Mouse (Mus musculus) inflammation-experienced regulatory T-cells, adult 6 months (primary cell): ENCODE measurements around the gene Mettl23. TPM values are rescaled to one million over a fixed set of nuclear protein-coding genes. Genes with fewer than 3 reads are reported as not detected.

Experiments
- ATAC-seq: one replicate; pipeline ENCODE4 v1.8.0; 2017
- polyA plus RNA-seq, 3 experiments: library from polyadenylated mRNA; unstranded; fragments of 100-300 nt; shearing (Covaris generic); gene quantifications; one replicate each; pipeline ENCODE4 v1.2.1; 2017

Gene Mettl23
- polyA plus RNA-seq, result 100 to 1,000 TPM; 121 to 151 (median 145) TPM

GRCm38 (mm10) chr11:116843261-116844233 lies at the start of gene Mettl23, which contains the start of gene Jmjd6:
Gene Mettl23 (plus strand): TSS chr11:116843278.
Gene Jmjd6 (minus strand): TSS chr11:116843449.
- ATAC-seq, result peak; percentile 86

GRCm38 (mm10) chr11:116799364-116799763 lies 43.7 kb upstream of the Mettl23 start:
- no peak for ATAC-seq

DNA sequence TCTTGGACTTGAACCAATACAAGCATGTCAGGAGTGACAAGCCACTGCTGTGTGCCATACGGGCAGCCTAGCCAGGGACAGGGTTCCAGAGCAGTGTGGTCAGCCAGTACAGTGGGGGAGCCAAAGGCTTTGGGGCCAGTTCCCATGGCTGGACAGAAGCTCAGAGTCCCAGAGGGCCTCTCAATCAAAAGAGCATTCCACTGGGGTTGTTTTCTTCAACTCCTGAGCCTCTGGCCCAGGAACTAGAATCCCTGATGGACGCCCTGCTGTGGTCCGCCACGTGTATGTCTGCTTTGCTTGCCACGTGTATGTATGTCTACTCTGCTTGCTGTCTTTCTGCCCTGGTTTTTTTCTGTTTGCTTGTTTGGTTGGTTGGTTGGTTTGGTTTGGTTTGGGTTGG lies 42.0 kb upstream of the Mettl23 start:
- no peak for ATAC-seq

GRCm38 (mm10) chr11:116802709-116803108 lies 40.4 kb upstream of the Mettl23 start:
- ATAC-seq, result no peak

GRCm38 (mm10) chr11:116806136-116807071 lies 36.7 kb upstream of the Mettl23 start:
- ATAC-seq, result no peak

DNA sequence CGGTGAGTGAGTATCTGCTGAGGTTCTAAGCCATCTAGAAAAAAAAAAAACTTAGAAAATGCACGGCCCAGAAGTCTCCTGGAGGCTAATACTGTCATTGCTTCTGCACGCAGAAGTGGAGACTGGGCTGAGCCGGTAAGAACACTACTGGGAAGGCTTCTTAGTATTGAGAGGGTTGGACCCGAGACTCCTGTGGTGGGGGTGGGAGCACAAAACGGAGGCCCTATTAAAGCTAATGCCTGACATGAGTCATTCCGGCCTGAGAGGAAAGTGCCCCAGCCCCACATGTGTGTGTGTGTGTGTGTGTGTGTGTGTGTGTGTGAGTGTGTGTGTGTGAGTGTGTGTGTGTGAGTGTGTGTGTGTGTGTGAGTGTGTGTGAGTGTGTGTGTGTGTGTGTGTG lies 36.0 kb upstream of the Mettl23 start:
- ATAC-seq, result no peak

- no peak for ATAC-seq
Measured at GRCm38 (mm10) chr11:116807526-116807925, 35.6 kb upstream of the Mettl23 start.

DNA sequence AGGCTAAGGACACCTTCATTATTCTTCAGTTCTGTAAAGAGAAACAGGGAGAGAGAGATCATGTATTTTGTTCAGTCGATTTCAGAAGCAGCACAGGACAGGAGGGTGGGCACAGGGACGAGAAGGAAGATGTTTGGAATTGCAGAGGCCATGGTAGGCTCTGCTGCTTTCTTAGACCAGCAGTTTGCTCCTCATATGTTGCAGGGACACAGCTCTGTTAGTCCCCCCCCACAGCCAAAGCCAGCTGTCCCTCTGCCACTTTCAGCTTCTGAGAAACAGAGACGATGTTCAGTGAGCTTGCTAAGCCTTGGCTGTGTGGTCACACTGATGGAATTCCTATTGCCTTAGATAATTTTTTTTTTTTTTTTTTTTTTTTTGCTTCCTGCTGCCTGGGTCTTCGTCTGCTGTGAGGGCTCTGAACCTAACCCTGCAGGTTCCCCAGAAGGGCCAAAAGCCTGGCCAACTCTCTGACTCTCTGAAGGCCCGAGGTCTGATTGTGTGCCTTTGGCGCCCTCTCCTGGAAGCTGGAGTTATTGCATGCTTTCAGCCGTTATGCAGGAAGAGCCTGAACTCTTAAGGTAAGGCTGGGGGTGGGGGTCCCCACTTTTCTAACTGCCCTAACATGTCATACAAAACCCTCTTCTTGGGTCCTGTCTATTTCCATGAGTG lies 35.0 kb upstream of the Mettl23 start:
- ATAC-seq, result peak; percentile 39

DNA sequence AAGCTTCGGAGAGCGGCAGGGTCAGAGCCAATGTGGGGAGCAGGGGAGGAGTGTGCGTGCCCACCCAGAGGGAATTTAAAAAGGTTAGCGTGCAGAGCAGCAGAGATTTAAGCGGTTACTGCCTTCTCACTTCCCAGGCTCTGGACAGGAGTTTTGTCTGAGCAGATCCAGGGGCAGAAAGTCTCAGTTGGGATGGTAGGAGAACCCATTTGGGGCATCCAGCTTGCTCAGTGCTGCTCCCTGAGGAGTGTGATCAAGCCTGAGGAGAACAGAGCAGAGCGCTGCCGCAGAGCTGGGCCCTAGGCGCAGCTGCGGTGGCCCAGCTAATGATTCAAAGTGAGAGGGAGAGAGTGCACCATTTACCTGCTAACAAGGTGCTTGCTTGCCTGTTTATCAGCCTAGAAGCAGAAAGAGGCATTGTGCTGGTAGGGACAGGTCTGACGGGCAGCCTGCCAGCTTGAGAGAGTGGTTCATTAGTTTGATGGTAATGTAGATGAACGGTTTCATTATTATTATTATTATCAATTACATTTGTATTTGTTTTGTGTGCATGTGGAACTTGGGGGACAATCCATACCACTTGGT lies 34.2 kb upstream of the Mettl23 start:
- no peak for ATAC-seq

- peak; percentile 44 for ATAC-seq
Measured at GRCm38 (mm10) chr11:116809520-116809919, 33.6 kb upstream of the Mettl23 start.

DNA sequence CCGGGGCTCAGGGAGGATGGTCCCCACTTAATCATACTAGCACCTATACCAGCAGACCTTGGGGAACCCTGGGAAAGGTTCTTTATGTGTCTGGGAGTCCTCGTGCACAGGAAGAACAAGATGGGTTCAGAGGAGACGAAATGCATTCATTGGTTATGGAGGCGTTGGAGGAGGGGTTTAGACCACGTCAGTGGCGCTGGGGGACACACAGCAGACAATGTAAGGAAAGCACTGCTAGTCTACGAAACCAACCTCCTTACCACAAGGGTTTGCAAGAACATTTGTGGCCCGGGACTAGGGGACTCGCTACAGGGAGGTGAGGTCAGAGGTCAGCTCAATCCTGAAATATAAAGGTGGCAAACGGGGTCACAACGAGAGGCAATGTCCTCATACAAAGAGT lies 32.5 kb upstream of the Mettl23 start:
- ATAC-seq, result no peak

DNA sequence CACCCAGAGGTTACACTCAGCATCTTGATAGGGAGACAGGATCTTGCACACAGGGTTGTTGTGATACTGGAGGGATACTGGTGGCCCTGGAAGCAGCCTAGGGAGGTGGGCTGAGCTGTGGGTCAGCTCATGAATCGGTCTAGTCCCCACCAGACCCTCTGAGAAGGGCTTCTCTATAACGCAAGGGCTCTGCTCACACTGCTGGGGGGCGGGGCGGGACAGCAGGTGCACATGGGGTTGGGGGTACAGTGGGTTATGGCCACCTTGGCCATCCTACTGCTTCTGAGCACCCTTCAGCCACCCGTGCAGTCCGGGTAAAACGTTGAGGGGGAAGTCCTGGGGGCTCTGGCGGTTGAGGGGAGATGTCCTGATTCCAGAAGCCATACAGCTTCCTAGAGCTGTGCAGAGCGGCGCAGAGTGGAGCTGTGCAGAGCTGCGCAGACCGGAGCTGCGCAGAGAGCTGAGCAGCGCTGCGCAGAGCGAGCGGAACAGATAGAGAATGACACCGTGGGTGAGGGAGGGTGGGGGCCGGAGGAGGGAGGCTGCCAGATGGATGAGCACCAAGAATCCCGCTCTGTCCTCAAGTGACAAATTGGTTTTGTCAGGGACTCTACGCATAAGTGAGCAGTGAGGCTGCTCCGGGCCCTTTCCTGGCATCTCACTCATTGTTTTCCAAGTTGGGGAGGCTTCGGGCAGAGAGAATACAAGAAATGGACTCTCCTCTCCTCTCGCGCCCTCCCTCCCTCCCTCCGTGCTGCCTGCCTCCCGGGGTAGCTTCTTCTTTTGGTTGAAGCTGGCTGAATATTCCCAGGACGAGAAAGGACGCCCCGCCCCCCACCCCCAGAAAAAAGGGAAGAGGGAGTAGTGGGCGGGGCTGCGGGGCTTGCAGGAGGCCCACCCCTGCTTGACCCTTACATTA lies 31.8 kb upstream of the Mettl23 start:
- ATAC-seq, result peak; percentile 71

- ATAC-seq, result no peak
Measured at GRCm38 (mm10) chr11:116812793-116813529, 30.1 kb upstream of the Mettl23 start.

GRCm38 (mm10) chr11:116813610-116814009 lies 29.5 kb upstream of the Mettl23 start:
- no peak for ATAC-seq

GRCm38 (mm10) chr11:116814076-116814883 lies 28.8 kb upstream of the Mettl23 start:
- ATAC-seq, result no peak

DNA sequence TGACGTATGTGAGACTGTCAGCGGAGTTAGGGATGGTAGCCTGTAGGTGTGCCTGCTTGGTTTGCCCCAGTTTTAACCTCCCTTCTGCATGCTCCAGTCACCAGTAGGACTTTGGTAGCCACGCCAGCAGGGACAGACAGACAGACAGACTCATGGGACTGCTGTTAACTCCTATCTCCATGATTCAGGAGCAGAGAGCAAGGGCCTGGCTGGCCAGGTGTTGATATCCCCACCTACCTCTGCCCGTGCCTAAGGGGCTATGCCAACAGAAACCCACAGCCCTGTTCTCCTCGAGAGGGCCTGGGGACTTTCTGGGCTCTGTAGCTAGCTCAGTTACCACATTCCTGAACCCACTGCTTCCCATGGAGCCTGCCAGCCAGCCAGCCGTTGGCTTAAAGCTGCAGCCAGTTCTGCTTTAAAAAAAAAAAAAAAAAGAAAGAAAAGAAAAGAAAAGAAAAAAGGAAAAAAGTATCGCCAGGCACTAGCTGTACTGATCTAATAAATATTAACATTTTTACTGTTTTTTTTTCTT lies 28.1 kb upstream of the Mettl23 start:
- ATAC-seq, result no peak

DNA sequence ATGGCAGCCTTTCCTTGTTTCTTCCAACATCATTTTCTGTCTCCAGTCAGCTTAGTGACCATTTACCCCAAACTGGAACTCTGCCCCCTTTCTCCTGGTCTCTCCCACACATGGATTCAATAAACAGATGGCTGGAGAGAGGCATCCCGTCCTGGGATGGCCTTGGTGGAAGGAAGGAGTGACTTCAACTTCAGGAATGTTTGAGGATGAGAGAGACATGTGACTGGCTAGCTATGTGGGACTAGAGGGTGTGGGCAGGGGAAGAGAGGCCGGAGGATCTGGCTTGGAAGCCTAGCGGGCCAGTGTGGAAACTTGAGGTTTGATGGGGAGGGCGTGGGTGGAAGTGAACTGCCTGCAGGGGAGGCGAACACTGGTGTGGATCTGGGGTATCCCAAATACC lies 26.3 kb upstream of the Mettl23 start:
- ATAC-seq, result no peak

GRCm38 (mm10) chr11:116817567-116817966 lies 25.5 kb upstream of the Mettl23 start:
- ATAC-seq, result no peak

- ATAC-seq, result no peak
Measured at GRCm38 (mm10) chr11:116818722-116819121, 24.4 kb upstream of the Mettl23 start.
